Mouse (Mus musculus) C2C12 (cell line): Measurements from ENCODE around the gene Bglap2.
"Not testable (repeated sequence)": the region's sequence is repeated elsewhere in the genome, so short reads cannot be mapped to it uniquely, and the experiment has no call there.

ENCODE experiments used
- CTCF ChIP-seq: IDR thresholded peaks from one replicate; pipeline ENCODE4 v1.5.1; 2011; ENCODE audit not compliant: control insufficient read depth, insufficient read depth, insufficient read length
- MYOD1 ChIP-seq: IDR thresholded peaks from one replicate; pipeline ENCODE4 v1.6.1; 2011; ENCODE audit warnings: low read depth; ENCODE audit not compliant: control insufficient read depth, insufficient read length
- MYOG ChIP-seq: IDR thresholded peaks from one replicate; pipeline ENCODE4 v1.6.1; 2011; ENCODE audit not compliant: control insufficient read depth, insufficient read length; ENCODE audit errors: extremely low read depth

DNA sequence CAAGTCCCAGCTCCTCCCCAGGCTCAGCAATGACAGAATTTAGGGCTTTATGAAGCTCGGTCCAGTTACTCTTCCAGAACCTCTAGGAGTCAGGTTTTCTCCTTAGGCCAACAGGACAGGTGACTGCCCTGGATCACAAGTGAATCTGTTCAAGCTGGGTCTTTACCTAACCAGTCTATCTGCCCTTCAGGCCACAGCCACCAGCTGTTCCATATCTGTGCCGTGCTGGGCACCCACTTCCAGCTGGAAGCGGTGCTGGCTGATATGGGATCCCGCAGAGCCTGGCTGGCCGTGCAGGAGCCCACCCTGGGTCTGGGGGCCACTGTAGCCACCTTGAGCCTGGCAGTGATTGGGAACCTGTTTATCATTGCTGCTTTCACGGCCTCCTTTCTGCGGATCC is 3.9 kb upstream of the Bglap2 start:
- not testable (repeated sequence) for TF ChIP-seq MYOG, MYOD1, CTCF
